Mouse (Mus musculus) liver, adult 2 months (tissue): ENCODE measurements at regions not wholly inside any gene's neighbourhood (a gene's known extent, or its start where the extent isn't known, plus 50 kb on each side); places are given as distances from the start of the nearest gene placed in this dataset.

ENCODE experiments used
- CTCF ChIP-seq: fragments of 200-500 bp; IDR thresholded peaks from 2 replicates; pipeline ENCODE4 v1.5.1; 2011; ENCODE audit warnings: low read depth, low read length, control low read depth
- POLR2A ChIP-seq: fragments of 200-500 bp; IDR thresholded peaks from 2 replicates; pipeline ENCODE4 v1.6.1; 2011; ENCODE audit warnings: low read length, control low read depth; ENCODE audit not compliant: insufficient read depth; ENCODE audit errors: extremely low read depth

GRCm38 (mm10) chr8:26452976-26453573 is 333.7 kb downstream of the Gm45692 start:
- TF ChIP-seq CTCF (no peak), POLR2A (no peak)
